Mouse (Mus musculus): Measurements from ENCODE around the gene Ddx46. TPM values are rescaled to one million over a fixed set of nuclear protein-coding genes. Genes with fewer than 3 reads are reported as not detected.

Gene Ddx46
- polyA plus RNA-seq, 1 experiment from 2014 or later = 25.7 TPM

DNA sequence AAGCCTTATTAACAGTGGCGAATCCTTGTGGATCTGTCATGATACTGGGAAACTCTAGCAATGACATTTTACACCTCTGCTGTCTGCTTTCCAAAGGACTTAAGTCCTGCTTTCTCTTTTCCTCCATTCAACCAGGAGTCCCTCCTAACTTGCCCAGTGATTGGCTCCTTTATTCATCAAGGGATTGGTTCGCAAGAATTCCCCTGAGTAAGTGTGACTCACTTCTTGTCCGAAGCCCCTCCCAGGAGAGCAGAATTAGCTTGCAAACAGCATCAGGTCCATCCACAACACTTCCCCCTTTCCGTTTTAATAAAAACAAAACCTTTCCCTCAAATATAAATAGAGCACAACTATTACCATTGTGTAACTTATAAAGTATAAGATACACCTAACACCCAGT is 69.5 kb downstream of the Ddx46 start:
- no peak for ATAC-seq
- Histone ChIP-seq H3K27ac (ENCODE audit: low read length) (no peak overlapping the region), H3K27me3 (ENCODE audit: control insufficient read depth, insufficient read depth, low read depth, low read length) (no peaks in the 10 kb centered on the region), H3K9ac (ENCODE audit: low read depth, low read length) (no peak overlapping the region), H3K36me3 (ENCODE audit: control insufficient read depth, insufficient read depth, low read length) (peaks cover 19% of the 10 kb centered on the region), H3K4me3 (ENCODE audit: low read depth, low read length) (no peak overlapping the region), H3K9me3 (replicated peaks; ENCODE audit: control insufficient read depth, low read length, poor library complexity, severe bottlenecking) (no peaks in the 10 kb centered on the region), H3K4me1 (ENCODE audit: control insufficient read depth, insufficient read depth, low read length) (no peaks in the 10 kb centered on the region), H3K4me2 (ENCODE audit: low read length) (no peak overlapping the region)
- 87% methylated on average over 4 of the region's 4 CpGs for WGBS

DNA sequence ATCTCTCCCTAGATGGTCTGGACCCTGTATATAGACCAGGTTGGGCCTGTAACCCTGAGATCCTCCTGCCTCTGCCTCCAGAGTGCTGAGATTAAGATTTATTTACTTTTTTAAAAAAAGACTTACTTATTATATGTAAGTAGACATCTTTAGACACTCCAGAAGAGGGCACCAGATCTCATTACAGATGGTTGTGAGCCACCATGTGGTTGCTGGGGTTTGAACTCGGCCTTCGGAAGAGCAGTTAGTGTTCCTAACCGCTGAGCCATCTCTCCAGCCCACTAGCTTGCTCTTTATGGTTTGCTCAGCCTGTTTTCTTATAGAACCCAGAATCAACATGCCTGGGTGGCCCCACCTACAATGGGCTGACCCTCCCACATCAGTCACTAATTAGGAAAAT is 78.0 kb downstream of the Ddx46 start:
- no peak for ATAC-seq
- no peak overlapping the region for H3K4me2 ChIP-seq (ENCODE audit: low read length)
- H3K27ac ChIP-seq (ENCODE audit: low read length) = no peak overlapping the region
- H3K4me3 ChIP-seq (ENCODE audit: low read depth, low read length) = no peak overlapping the region
- no peak overlapping the region for H3K9ac ChIP-seq (ENCODE audit: low read depth, low read length)
- WGBS = 93% methylated on average over 3 of the region's 3 CpGs
- peaks cover 2% of the 10 kb centered on the region; the same call in 1 of the 2 replicates for H3K36me3 ChIP-seq (ENCODE audit: control insufficient read depth, insufficient read depth, low read length)
- H3K4me1 ChIP-seq (ENCODE audit: control insufficient read depth, insufficient read depth, low read length) = peaks cover 16% of the 10 kb centered on the region
- no peaks in the 10 kb centered on the region for H3K9me3 ChIP-seq (replicated peaks; ENCODE audit: control insufficient read depth, low read length, poor library complexity, severe bottlenecking)
- H3K27me3 ChIP-seq (ENCODE audit: control insufficient read depth, insufficient read depth, low read depth, low read length) = no peaks in the 10 kb centered on the region

DNA sequence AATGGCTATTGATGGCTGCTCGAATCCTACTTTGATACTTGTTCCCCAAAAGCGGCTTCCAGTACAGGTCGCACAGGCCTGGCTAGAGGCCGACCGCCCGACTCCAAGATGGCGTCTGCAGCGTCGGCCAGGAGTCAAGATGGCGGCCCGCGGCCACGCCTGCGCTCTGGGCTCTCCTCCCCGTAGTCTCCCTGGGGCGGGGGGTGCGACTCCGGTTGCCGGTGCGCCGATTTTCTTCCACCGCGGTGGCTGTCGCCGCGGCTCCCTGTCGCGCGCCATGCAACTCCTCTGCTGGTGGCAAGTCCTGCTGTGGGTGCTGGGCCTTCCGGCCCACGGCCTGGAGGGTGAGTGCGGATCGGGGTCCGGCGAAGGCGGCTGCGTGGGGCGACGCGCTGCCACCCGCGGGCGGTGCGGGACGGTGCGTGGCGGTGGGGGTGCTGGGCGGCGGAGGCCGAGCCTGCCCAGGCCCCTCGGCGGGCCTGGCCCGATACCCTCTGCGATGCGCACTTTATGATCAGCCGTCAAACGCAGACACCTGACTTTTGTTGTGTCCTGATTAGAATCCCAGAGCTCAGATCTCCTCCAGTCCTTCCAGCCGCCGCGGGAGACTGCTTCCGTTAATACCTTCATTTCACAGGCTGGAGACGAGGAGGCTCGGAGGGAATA is 79.8 kb downstream of the Ddx46 start, which contains the start of gene Txndc15:
Gene Txndc15 (plus strand): TSS at position 150 of the 666 bp plus-strand sequence.
- no peaks in the 10 kb centered on the region for H3K27me3 ChIP-seq (ENCODE audit: control insufficient read depth, insufficient read depth, low read depth, low read length)
- ATAC-seq = peak; percentile 96
- peaks cover 10% of the 10 kb centered on the region for H3K36me3 ChIP-seq (ENCODE audit: control insufficient read depth, insufficient read depth, low read length)
- H3K9me3 ChIP-seq (replicated peaks; ENCODE audit: control insufficient read depth, low read length, poor library complexity, severe bottlenecking) = no peaks in the 10 kb centered on the region
- H3K4me2 ChIP-seq (ENCODE audit: low read length) = peak within 1 kb of the TSS; percentile 58
- WGBS = 0% methylated on average over 63 of the region's 63 CpGs
- peaks cover 16% of the 10 kb centered on the region for H3K4me1 ChIP-seq (ENCODE audit: control insufficient read depth, insufficient read depth, low read length)
- peak within 1 kb of the TSS; percentile 96 for H3K4me3 ChIP-seq (ENCODE audit: low read depth, low read length)
- H3K27ac ChIP-seq (ENCODE audit: low read length) = peak within 1 kb of the TSS; percentile 98
- H3K9ac ChIP-seq (ENCODE audit: low read depth, low read length) = peak within 1 kb of the TSS; percentile 96

DNA sequence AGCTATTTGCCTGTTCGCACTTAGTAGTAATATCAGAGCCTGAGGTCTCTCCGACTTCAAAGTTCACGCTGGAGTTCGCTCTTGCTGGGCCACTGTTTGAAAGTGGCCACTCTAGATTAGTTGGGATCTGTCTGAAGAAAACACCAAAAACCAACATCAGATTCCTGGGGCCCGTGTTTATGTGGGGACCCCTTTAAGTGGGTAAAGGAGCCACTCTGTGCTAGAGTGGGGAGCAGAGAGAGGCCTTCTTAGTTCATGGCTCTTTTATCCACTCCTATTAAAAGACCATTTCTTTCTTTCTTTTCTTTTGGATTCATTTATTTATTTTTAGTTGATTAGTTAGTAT is 80.3 kb downstream of the Ddx46 start:
- ATAC-seq = no peak
- H3K27me3 ChIP-seq (ENCODE audit: control insufficient read depth, insufficient read depth, low read depth, low read length) = no peaks in the 10 kb centered on the region
- 6% methylated on average over 5 of the region's 5 CpGs for WGBS
- H3K36me3 ChIP-seq (ENCODE audit: control insufficient read depth, insufficient read depth, low read length) = peaks cover 10% of the 10 kb centered on the region
- no peaks in the 10 kb centered on the region for H3K9me3 ChIP-seq (replicated peaks; ENCODE audit: control insufficient read depth, low read length, poor library complexity, severe bottlenecking)
- H3K27ac ChIP-seq (ENCODE audit: low read length) = peak overlapping the region; percentile 98
- peaks cover 16% of the 10 kb centered on the region for H3K4me1 ChIP-seq (ENCODE audit: control insufficient read depth, insufficient read depth, low read length)
- peak overlapping the region; percentile 96 for H3K9ac ChIP-seq (ENCODE audit: low read depth, low read length)
- H3K4me2 ChIP-seq (ENCODE audit: low read length) = peak overlapping the region; percentile 58
- peak overlapping the region; percentile 96 for H3K4me3 ChIP-seq (ENCODE audit: low read depth, low read length)

DNA sequence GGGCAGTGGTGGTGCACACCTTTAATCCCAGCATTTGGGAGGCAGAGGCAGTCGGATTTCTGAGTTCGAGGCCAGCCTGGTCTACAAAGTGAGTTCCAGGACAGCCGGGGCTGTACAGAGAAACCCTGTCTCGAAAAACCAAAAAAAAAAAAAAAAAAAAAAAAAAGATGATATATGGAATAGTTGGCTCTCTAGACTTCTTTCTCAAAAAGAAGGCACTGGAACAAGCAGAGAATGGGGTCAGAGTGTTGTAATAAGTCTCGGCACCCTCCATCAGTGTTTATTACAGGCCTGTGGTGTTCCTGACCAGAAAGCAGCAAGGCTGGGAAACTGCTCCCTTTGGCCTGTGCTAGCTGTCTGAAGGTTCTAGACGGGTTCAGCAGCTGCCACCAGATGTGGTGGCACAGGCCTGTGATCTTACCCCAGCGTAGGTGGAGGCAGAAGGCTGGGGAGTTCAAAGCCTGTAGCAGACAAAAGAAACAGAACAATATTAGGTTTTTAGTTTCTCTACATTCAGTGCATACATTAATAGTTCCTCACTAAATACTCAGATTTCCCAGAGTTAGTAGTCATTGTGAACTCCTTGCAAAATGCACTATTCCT is 81.2 kb downstream of the Ddx46 start:
- ATAC-seq = no peak
- H3K27ac ChIP-seq (ENCODE audit: low read length) = no peak overlapping the region
- H3K4me3 ChIP-seq (ENCODE audit: low read depth, low read length) = no peak overlapping the region
- H3K27me3 ChIP-seq (ENCODE audit: control insufficient read depth, insufficient read depth, low read depth, low read length) = no peaks in the 10 kb centered on the region
- peak overlapping the region; percentile 58 for H3K4me2 ChIP-seq (ENCODE audit: low read length)
- peaks cover 10% of the 10 kb centered on the region for H3K36me3 ChIP-seq (ENCODE audit: control insufficient read depth, insufficient read depth, low read length)
- H3K4me1 ChIP-seq (ENCODE audit: control insufficient read depth, insufficient read depth, low read length) = peaks cover 16% of the 10 kb centered on the region
- 90% methylated on average over 6 of the region's 7 CpGs for WGBS
- H3K9me3 ChIP-seq (replicated peaks; ENCODE audit: control insufficient read depth, low read length, poor library complexity, severe bottlenecking) = no peaks in the 10 kb centered on the region
- H3K9ac ChIP-seq (ENCODE audit: low read depth, low read length) = no peak overlapping the region; the same call in 1 of the 2 replicates

DNA sequence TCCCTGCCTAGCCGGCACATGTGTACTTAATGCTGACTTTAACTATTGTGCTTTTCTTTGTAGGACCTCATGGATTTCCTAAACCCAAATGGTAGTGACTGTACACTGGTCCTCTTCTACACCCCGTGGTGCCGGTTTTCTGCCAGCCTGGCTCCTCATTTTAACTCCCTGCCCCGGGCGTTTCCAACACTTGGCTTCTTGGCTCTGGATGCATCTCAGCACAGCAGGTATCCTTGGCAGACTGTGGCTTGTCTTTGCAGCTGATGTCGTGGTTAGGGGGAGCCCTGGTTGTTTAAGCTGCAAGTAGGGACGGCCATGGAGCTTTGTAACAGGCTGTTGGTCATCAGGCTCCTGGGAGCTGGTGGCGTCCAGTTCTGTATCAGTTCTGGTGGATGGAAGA is 86.7 kb downstream of the Ddx46 start:
- 69% methylated on average over 8 of the region's 8 CpGs for WGBS
- H3K4me1 ChIP-seq (ENCODE audit: control insufficient read depth, insufficient read depth, low read length) = peaks cover 3% of the 10 kb centered on the region; the same call in 1 of the 2 replicates
- no peak overlapping the region for H3K4me2 ChIP-seq (ENCODE audit: low read length)
- no peaks in the 10 kb centered on the region for H3K27me3 ChIP-seq (ENCODE audit: control insufficient read depth, insufficient read depth, low read depth, low read length)
- H3K9ac ChIP-seq (ENCODE audit: low read depth, low read length) = no peak overlapping the region
- H3K4me3 ChIP-seq (ENCODE audit: low read depth, low read length) = no peak overlapping the region
- H3K9me3 ChIP-seq (replicated peaks; ENCODE audit: control insufficient read depth, low read length, poor library complexity, severe bottlenecking) = no peaks in the 10 kb centered on the region
- no peak overlapping the region for H3K27ac ChIP-seq (ENCODE audit: low read length)
- peaks cover 27% of the 10 kb centered on the region for H3K36me3 ChIP-seq (ENCODE audit: control insufficient read depth, insufficient read depth, low read length)
- ATAC-seq = no peak

DNA sequence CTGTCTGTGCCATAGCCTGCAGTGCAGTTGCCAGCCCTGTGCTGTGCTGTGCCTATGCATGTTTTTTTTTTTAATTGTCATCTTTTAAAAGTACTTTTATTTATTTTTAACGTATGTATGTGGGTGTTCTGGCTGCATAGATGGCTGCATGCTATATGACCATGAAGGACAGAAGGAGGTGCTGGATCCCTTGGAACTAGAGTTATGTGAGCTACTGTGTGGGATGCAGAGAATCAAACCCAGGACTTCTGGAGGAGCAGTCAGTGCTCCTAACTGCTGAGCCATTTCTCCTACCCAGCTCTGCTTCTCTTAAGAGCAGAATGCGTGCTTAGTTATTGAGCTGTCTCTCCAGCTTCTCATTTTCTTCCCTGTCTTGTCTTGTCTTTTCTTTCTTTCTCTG is 87.2 kb downstream of the Ddx46 start:
- H3K9me3 ChIP-seq (replicated peaks; ENCODE audit: control insufficient read depth, low read length, poor library complexity, severe bottlenecking) = no peaks in the 10 kb centered on the region
- no peak overlapping the region for H3K4me2 ChIP-seq (ENCODE audit: low read length)
- H3K9ac ChIP-seq (ENCODE audit: low read depth, low read length) = 0 out of 2 replicates have a peak overlapping the region, but pooled peaks have one; percentile 10
- 85% methylated on average over 2 of the region's 2 CpGs for WGBS
- H3K27me3 ChIP-seq (ENCODE audit: control insufficient read depth, insufficient read depth, low read depth, low read length) = no peaks in the 10 kb centered on the region
- H3K36me3 ChIP-seq (ENCODE audit: control insufficient read depth, insufficient read depth, low read length) = peaks cover 27% of the 10 kb centered on the region
- no peak overlapping the region for H3K27ac ChIP-seq (ENCODE audit: low read length)
- no peaks in the 10 kb centered on the region for H3K4me1 ChIP-seq (ENCODE audit: control insufficient read depth, insufficient read depth, low read length)
- ATAC-seq = no peak
- no peak overlapping the region for H3K4me3 ChIP-seq (ENCODE audit: low read depth, low read length)

DNA sequence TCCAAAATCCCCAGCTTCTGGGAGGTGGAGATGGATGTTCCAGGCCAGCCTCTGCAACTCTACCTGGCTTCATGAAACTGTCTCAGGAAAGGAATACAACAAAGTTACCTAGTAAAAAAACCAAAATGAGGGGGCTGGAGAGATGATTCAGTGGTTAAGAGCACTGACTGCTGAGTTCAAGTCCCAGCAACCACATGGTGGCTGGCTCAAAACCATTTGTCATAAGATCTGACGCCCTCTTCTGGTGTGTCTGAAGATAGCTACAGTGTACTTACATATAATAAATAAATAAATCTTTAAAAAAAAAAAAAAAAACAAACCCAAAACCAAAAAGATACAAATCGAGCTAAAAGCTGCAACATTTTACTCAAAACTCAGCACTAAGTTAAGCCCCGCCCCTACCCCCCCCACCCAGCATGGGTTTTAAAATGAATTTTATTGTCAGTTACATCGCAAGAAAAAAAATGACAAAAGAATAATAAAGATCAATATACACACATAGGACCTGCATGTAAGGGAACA is 91.8 kb downstream of the Ddx46 start:
- H3K4me3 ChIP-seq (ENCODE audit: low read depth, low read length) = peak overlapping the region; percentile 57
- H3K27me3 ChIP-seq (ENCODE audit: control insufficient read depth, insufficient read depth, low read depth, low read length) = no peaks in the 10 kb centered on the region
- peak overlapping the region; percentile 96 for H3K27ac ChIP-seq (ENCODE audit: low read length)
- no peaks in the 10 kb centered on the region for H3K9me3 ChIP-seq (replicated peaks; ENCODE audit: control insufficient read depth, low read length, poor library complexity, severe bottlenecking)
- peaks cover 16% of the 10 kb centered on the region for H3K36me3 ChIP-seq (ENCODE audit: control insufficient read depth, insufficient read depth, low read length)
- H3K4me2 ChIP-seq (ENCODE audit: low read length) = peak overlapping the region; percentile 65
- WGBS = 7% methylated on average over 4 of the region's 4 CpGs
- ATAC-seq = no peak
- no peaks in the 10 kb centered on the region for H3K4me1 ChIP-seq (ENCODE audit: control insufficient read depth, insufficient read depth, low read length)
- peak overlapping the region; percentile 80 for H3K9ac ChIP-seq (ENCODE audit: low read depth, low read length)
